Mouse (Mus musculus) embryonic facial prominence, embryonic 14.5 days (tissue): ENCODE measurements around the gene Shc4. TPM values are rescaled to one million over a fixed set of nuclear protein-coding genes. Genes with fewer than 3 reads are reported as not detected.

ENCODE experiments used
- ATAC-seq: fragments of 200-750 bp; cut with Nextera tagmentation; 2 replicates; pipeline ENCODE4 v1.8.0; 2017; ENCODE audit warnings: low read depth, moderate number of reproducible peaks, moderate TSS enrichment
- DNase-seq: peaks from one replicate; pipeline ENCODE4 v3.0.0-alpha.2; 2015; ENCODE audit warnings: low spot score
- H3K27ac ChIP-seq: fragments of 300-500 bp; sonication (generic); replicated peaks from 2 replicates; pipeline ENCODE4 v1.5.1; 2014; ENCODE audit warnings: low read depth, mild to moderate bottlenecking, low read length, moderate library complexity
- H3K27me3 ChIP-seq: fragments of 300-500 bp; sonication (generic); replicated peaks from 2 replicates; pipeline ENCODE4 v1.6.1; 2014; ENCODE audit warnings: low read length; ENCODE audit not compliant: control insufficient read depth, insufficient read depth
- H3K36me3 ChIP-seq: fragments of 300-500 bp; sonication (generic); 2 replicates; pipeline ENCODE4 v1.6.1; 2014; ENCODE audit warnings: low read length, mixed read lengths; ENCODE audit not compliant: control insufficient read depth, insufficient read depth
- H3K4me1 ChIP-seq: fragments of 300-500 bp; sonication (generic); 2 replicates; pipeline ENCODE4 v1.6.1; 2014; ENCODE audit warnings: antibody characterized with exemption, low read length; ENCODE audit not compliant: control insufficient read depth, insufficient read depth
- H3K4me2 ChIP-seq: fragments of 300-500 bp; sonication (generic); 2 replicates; pipeline ENCODE4 v1.6.1; 2014; ENCODE audit warnings: low read depth, mild to moderate bottlenecking, low read length, moderate library complexity, mixed read lengths
- H3K4me3 ChIP-seq: fragments of 300-500 bp; sonication (generic); 2 replicates; pipeline ENCODE4 v1.5.1; 2014; ENCODE audit warnings: low read depth, mild to moderate bottlenecking, low read length
- H3K9ac ChIP-seq: fragments of 300-500 bp; sonication (generic); 2 replicates; pipeline ENCODE4 v1.6.1; 2014; ENCODE audit warnings: low read depth, mild to moderate bottlenecking, low read length, moderate library complexity, mixed read lengths
- H3K9me3 ChIP-seq: fragments of 300-500 bp; sonication (generic); 2 replicates; pipeline ENCODE4 v1.6.1; 2016; ENCODE audit warnings: low read length; ENCODE audit not compliant: control insufficient read depth
- WGBS: fragments of 180-500 bp; shearing (Covaris S2); extraction: QIAGEN DNeasy Blood & Tissue Kit; methylation state at CpG from one replicate; pipeline ENCODE4 v1.1.7; 2014; 5-methylcytosine and 5-hydroxymethylcytosine counted together
- polyA plus RNA-seq: library from polyadenylated mRNA; unstranded; fragments of >200 nt; fragmentation: Nextera tagmentation; extraction: Ambion mirVana; gene quantifications from 2 replicates; pipeline ENCODE4 v1.2.1, GENCODE M21; 2014

Gene Shc4
- polyA plus RNA-seq, 1 experiment from 2014 or later = 1.3 TPM

GRCm38 (mm10) chr2:125644912-125645311 lies 79.0 kb downstream of the Shc4 start:
- no peak overlapping the region for H3K4me3 ChIP-seq
- 78% methylated on average over 6 of the region's 6 CpGs for WGBS
- no peaks in the 10 kb centered on the region for H3K27me3 ChIP-seq
- no peak for DNase-seq
- no peak overlapping the region for H3K4me2 ChIP-seq
- H3K27ac ChIP-seq = no peak overlapping the region
- no peak for ATAC-seq
- no peaks in the 10 kb centered on the region for H3K4me1 ChIP-seq
- no peaks in the 10 kb centered on the region for H3K9me3 ChIP-seq
- no peak overlapping the region for H3K9ac ChIP-seq
- H3K36me3 ChIP-seq = no peaks in the 10 kb centered on the region

- no peaks in the 10 kb centered on the region for H3K36me3 ChIP-seq
- no peak overlapping the region for H3K4me3 ChIP-seq
- 60% methylated on average over 7 of the region's 7 CpGs for WGBS
- H3K4me1 ChIP-seq = no peaks in the 10 kb centered on the region
- H3K27me3 ChIP-seq = no peaks in the 10 kb centered on the region
- ATAC-seq (no peak), DNase-seq (no peak)
- no peak overlapping the region for H3K4me2 ChIP-seq
- no peaks in the 10 kb centered on the region for H3K9me3 ChIP-seq
- no peak overlapping the region for H3K9ac ChIP-seq
- H3K27ac ChIP-seq = no peak overlapping the region
Observed at GRCm38 (mm10) chr2:125637331-125637730, 86.6 kb downstream of the Shc4 start.

- no peak overlapping the region for H3K4me3 ChIP-seq
- H3K9me3 ChIP-seq = no peaks in the 10 kb centered on the region
- WGBS = 95% methylated on average over 2 of the region's 2 CpGs
Observed at GRCm38 (mm10) chr2:125630010-125630409, 93.9 kb downstream of the Shc4 start.

GRCm38 (mm10) chr2:125628487-125628886 lies 95.5 kb downstream of the Shc4 start:
- Histone ChIP-seq H3K36me3 (no peaks in the 10 kb centered on the region), H3K27ac (no peak overlapping the region), H3K9me3 (no peaks in the 10 kb centered on the region), H3K9ac (no peak overlapping the region), H3K27me3 (no peaks in the 10 kb centered on the region), H3K4me3 (no peak overlapping the region), H3K4me1 (peaks cover 9% of the 10 kb centered on the region), H3K4me2 (no peak overlapping the region)
- DNase-seq = no peak
- WGBS = 78% methylated on average over 6 of the region's 6 CpGs
- ATAC-seq = no peak

More at GRCm38 (mm10) chr2:125630010-125630409, 93.9 kb downstream of the Shc4 start:
- Histone ChIP-seq H3K27me3 (no peaks in the 10 kb centered on the region), H3K27ac (no peak overlapping the region), H3K4me1 (no peaks in the 10 kb centered on the region), H3K9ac (no peak overlapping the region), H3K4me2 (no peak overlapping the region), H3K36me3 (no peaks in the 10 kb centered on the region)
- ATAC-seq = no peak
- no peak for DNase-seq

GRCm38 (mm10) chr2:125626536-125626935 lies 97.4 kb downstream of the Shc4 start:
- Histone ChIP-seq H3K4me2 (no peak overlapping the region), H3K27me3 (no peaks in the 10 kb centered on the region), H3K9me3 (no peaks in the 10 kb centered on the region), H3K4me1 (peaks cover 14% of the 10 kb centered on the region), H3K9ac (no peak overlapping the region), H3K27ac (no peak overlapping the region), H3K36me3 (no peaks in the 10 kb centered on the region), H3K4me3 (no peak overlapping the region)
- ATAC-seq (no peak), DNase-seq (no peak)
- WGBS = 77% methylated on average over 4 of the region's 4 CpGs

GRCm38 (mm10) chr2:125624837-125625351 lies 99.1 kb downstream of the Shc4 start, which contains the start of gene Cep152:
TSS of gene Cep152 (minus strand) at chr2:125625113.
- Histone ChIP-seq H3K27ac (peak within 1 kb of the TSS; percentile 48; the same call in 1 of the 2 replicates), H3K36me3 (peaks cover 4% of the 10 kb centered on the region; the same call in 1 of the 2 replicates), H3K4me3 (peak within 1 kb of the TSS; percentile 89), H3K27me3 (no peaks in the 10 kb centered on the region), H3K9ac (peak within 1 kb of the TSS; percentile 75), H3K9me3 (no peaks in the 10 kb centered on the region), H3K4me1 (peaks cover 14% of the 10 kb centered on the region), H3K4me2 (peak within 1 kb of the TSS; percentile 75)
- WGBS = 1% methylated on average over 44 of the region's 50 CpGs
- ATAC-seq = peak; percentile 96
- DNase-seq = peak; percentile 98

- Histone ChIP-seq H3K4me1 (peaks cover 14% of the 10 kb centered on the region), H3K36me3 (peaks cover 11% of the 10 kb centered on the region; the same call in 1 of the 2 replicates), H3K4me2 (peak overlapping the region; percentile 75), H3K9me3 (no peaks in the 10 kb centered on the region), H3K27ac (peak overlapping the region; percentile 48; the same call in 1 of the 2 replicates), H3K9ac (peak overlapping the region; percentile 75), H3K27me3 (no peaks in the 10 kb centered on the region), H3K4me3 (peak overlapping the region; percentile 89)
- WGBS = 11% methylated on average over 9 of the region's 9 CpGs
- DNase-seq = no peak
- no peak for ATAC-seq
Observed at GRCm38 (mm10) chr2:125624127-125624685, 99.7 kb downstream of the Shc4 start.

- H3K9ac ChIP-seq = peak overlapping the region; percentile 75
- WGBS = 92% methylated on average over 15 of the region's 15 CpGs
- H3K9me3 ChIP-seq = no peaks in the 10 kb centered on the region
- peaks cover 19% of the 10 kb centered on the region for H3K36me3 ChIP-seq
- ATAC-seq (no peak), DNase-seq (no peak)
- no peak overlapping the region for H3K27ac ChIP-seq
- peaks cover 14% of the 10 kb centered on the region for H3K4me1 ChIP-seq
- no peaks in the 10 kb centered on the region for H3K27me3 ChIP-seq
- H3K4me2 ChIP-seq = peak overlapping the region; percentile 75
- peak overlapping the region; percentile 89 for H3K4me3 ChIP-seq
Observed at GRCm38 (mm10) chr2:125623211-125623610, 100.7 kb downstream of the Shc4 start.
